Comparison of ENCODE assay signal across 15 mouse cellular contexts in the genomic region with DNA sequence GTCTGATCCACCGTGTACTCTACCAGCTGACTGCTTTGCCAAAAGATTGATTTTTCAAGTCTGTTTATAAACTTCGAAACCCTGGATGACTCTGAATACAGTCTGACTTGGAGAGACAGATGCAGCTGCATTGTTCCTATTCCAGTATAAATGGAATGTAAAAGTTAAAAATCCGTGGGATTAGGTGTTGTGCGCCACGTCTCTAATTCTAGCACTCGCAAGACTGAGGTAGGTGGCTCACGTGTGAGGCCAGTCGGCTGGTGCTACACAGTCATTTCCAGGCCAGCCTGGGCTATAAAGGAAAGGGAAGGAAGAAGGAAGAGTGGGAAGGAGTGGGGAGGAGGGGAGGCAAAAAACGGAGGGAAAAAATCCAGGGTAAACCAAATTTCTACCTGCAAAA.
"Had no signal": no experiment of that assay in that cellular context is flagged by ENCODE, and none has a peak within 500 bp of the region (broad histone marks: within the 10 kb centered on the region; RNA-seq: fewer than 3 reads in every experiment).

No protein-coding gene starts in this region.

- H3K4me2 ChIP-seq: intestine, embryonic 15.5 days; liver, embryonic 12.5 days; lung, embryonic 14.5 days; neural tube, embryonic 15.5 days had no signal

- H3K4me1 ChIP-seq: intestine, embryonic 15.5 days; liver, embryonic 12.5 days; neural tube, embryonic 15.5 days had no signal

- H3K36me3 ChIP-seq: intestine, embryonic 15.5 days had no signal

- H3K9ac ChIP-seq: intestine, embryonic 15.5 days; liver, embryonic 12.5 days; lung, embryonic 14.5 days; neural tube, embryonic 15.5 days had no signal

- H3K27me3 ChIP-seq: intestine, embryonic 15.5 days; liver, embryonic 12.5 days; neural tube, embryonic 15.5 days had no signal

- H3K27ac ChIP-seq: intestine, embryonic 15.5 days; left cerebral cortex, adult 2 months; liver, embryonic 12.5 days; neural tube, embryonic 15.5 days had no signal

- DNase-seq: kidney, adult 18-20 months; kidney, postnatal 10 days; kidney, postnatal 4 days; lung, embryonic 14.5 days; lung, postnatal 10 days; lung, postnatal 4 days; right cerebral cortex, adult 18-20 months; right cerebral cortex, postnatal 25 days; thymus, adult 18-20 months; thymus, postnatal 25 days had no signal

- H3K9me3 ChIP-seq: intestine, embryonic 15.5 days; liver, embryonic 12.5 days; neural tube, embryonic 15.5 days had no signal

- ATAC-seq: intestine, embryonic 15.5 days; liver, embryonic 12.5 days had no signal

- H3K4me3 ChIP-seq: intestine, embryonic 15.5 days; left cerebral cortex, adult 2 months; liver, embryonic 12.5 days; myocyte; neural tube, embryonic 15.5 days had no signal
